In genomic region chr14:104805332-104805731, GRCm38 (mm10) we compare ENCODE assay signal across 34 mouse cellular contexts.
"Had no signal": no experiment of that assay in that cellular context is flagged by ENCODE, and none has a peak within 500 bp of the region (broad histone marks: within the 10 kb centered on the region; RNA-seq: fewer than 3 reads in every experiment).

No protein-coding gene starts in this region.

- H3K4me2 ChIP-seq: heart, embryonic 11.5 days; heart, embryonic 13.5 days; heart, embryonic 15.5 days; hindbrain, embryonic 12.5 days; hindbrain, embryonic 13.5 days; hindbrain, embryonic 14.5 days; hindbrain, embryonic 15.5 days; intestine, embryonic 15.5 days; kidney, embryonic 15.5 days had no signal

- H3K9me3 ChIP-seq: heart, embryonic 13.5 days; heart, embryonic 15.5 days; hindbrain, embryonic 10.5 days; hindbrain, embryonic 12.5 days; hindbrain, embryonic 13.5 days; hindbrain, embryonic 15.5 days; intestine, embryonic 15.5 days; kidney, embryonic 15.5 days had no signal

- H3K4me1 ChIP-seq: heart, embryonic 13.5 days; heart, embryonic 15.5 days; hindbrain, embryonic 10.5 days; hindbrain, embryonic 12.5 days; hindbrain, embryonic 13.5 days; hindbrain, embryonic 15.5 days; intestine, embryonic 15.5 days; kidney, embryonic 15.5 days had no signal

- H3K27ac ChIP-seq: heart, embryonic 13.5 days; heart, embryonic 15.5 days; hindbrain, embryonic 10.5 days; hindbrain, embryonic 12.5 days; hindbrain, embryonic 13.5 days; hindbrain, embryonic 14.5 days; hindbrain, embryonic 15.5 days; hindbrain, postnatal 0 days; intestine, embryonic 15.5 days; kidney, embryonic 15.5 days; kidney, postnatal 0 days; layer of hippocampus, adult 2 months; left cerebral cortex, adult 2 months had no signal

- H3K36me3 ChIP-seq: heart, embryonic 13.5 days; heart, embryonic 15.5 days; hindbrain, embryonic 10.5 days; hindbrain, embryonic 12.5 days; hindbrain, embryonic 13.5 days; hindbrain, embryonic 15.5 days; intestine, embryonic 15.5 days; kidney, embryonic 15.5 days had no signal

- H3K9ac ChIP-seq: heart, embryonic 13.5 days; heart, embryonic 15.5 days; hindbrain, embryonic 12.5 days; hindbrain, embryonic 13.5 days; hindbrain, embryonic 14.5 days; hindbrain, embryonic 15.5 days; intestine, embryonic 15.5 days; kidney, embryonic 15.5 days had no signal

- DNase-seq: heart, postnatal 10 days; heart, postnatal 14 days; heart, postnatal 36 days; heart, postnatal 4 days; kidney, adult 11 months; kidney, adult 18-20 months; kidney, adult 2 months; kidney, adult 8-10 months; kidney, adult 9 months; kidney, postnatal 10 days; kidney, postnatal 14 days; kidney, postnatal 25 days; kidney, postnatal 36 days; kidney, postnatal 4 days; layer of hippocampus, adult 9-11 months; layer of hippocampus, postnatal 36 days had no signal

- ATAC-seq: hindbrain, embryonic 16.5 days; hindbrain, postnatal 0 days; inflammation-experienced regulatory T-cells, adult 6 months; intestine, embryonic 15.5 days; intestine, embryonic 16.5 days; intestine, postnatal 0 days had no signal

- H3K27me3 ChIP-seq: heart, embryonic 13.5 days; heart, embryonic 15.5 days; hindbrain, embryonic 12.5 days; hindbrain, embryonic 13.5 days; hindbrain, embryonic 15.5 days; intestine, embryonic 15.5 days; kidney, embryonic 15.5 days had no signal

- H3K4me3 ChIP-seq: heart, embryonic 13.5 days; heart, embryonic 15.5 days; hindbrain, embryonic 10.5 days; hindbrain, embryonic 12.5 days; hindbrain, embryonic 13.5 days; hindbrain, embryonic 15.5 days; intestine, embryonic 15.5 days; kidney, embryonic 15.5 days; layer of hippocampus, adult 2 months; left cerebral cortex, adult 2 months had no signal
